Mouse (Mus musculus) MEL (cell line): ENCODE measurements around the gene Comt. TPM values are rescaled to one million over a fixed set of nuclear protein-coding genes. Genes with fewer than 3 reads are reported as not detected.

Experiments used
- DNase-seq: peaks from one replicate; pipeline ENCODE4 v3.0.0; 2011; ENCODE audit warnings: low read depth, low spot score
- H3K27ac ChIP-seq: 2 replicates; pipeline ENCODE4 v1.5.1; 2012; ENCODE audit warnings: low read depth, mild to moderate bottlenecking, control low read depth, low read length, moderate library complexity; ENCODE audit not compliant: control insufficient read depth
- H3K27me3 ChIP-seq, 2 experiments: fragments of 150-350 bp in 1 of 2; sonication (generic) in 1 of 2; 2 replicates each; pipeline ENCODE4 v1.6.1; 2012; ENCODE audit warnings: low read length in 2 of 2, mild to moderate bottlenecking in 2 of 2, improper control_type of control experiment in 1 of 2, moderate library complexity in 1 of 2; ENCODE audit not compliant: insufficient read depth in 2 of 2, control insufficient read depth in 1 of 2
- H3K36me3 ChIP-seq, 2 experiments: 2 replicates each; pipeline ENCODE4 v1.6.1; 2012 to 2014; ENCODE audit warnings: low read length in 2 of 2, improper control_type of control experiment in 1 of 2, inconsistent platforms in 1 of 2, mild to moderate bottlenecking in 1 of 2; ENCODE audit not compliant: insufficient read depth in 2 of 2, control insufficient read depth in 1 of 2
- H3K4me1 ChIP-seq, 2 experiments: fragments of 150-350 bp in 1 of 2; sonication (generic) in 1 of 2; 2 replicates each; pipeline ENCODE4 v1.6.1; 2012; ENCODE audit warnings: low read length in 2 of 2, improper control_type of control experiment in 1 of 2, mild to moderate bottlenecking in 1 of 2; ENCODE audit not compliant: insufficient read depth in 2 of 2, control insufficient read depth in 1 of 2
- H3K4me3 ChIP-seq, 2 experiments: fragments of 150-350 bp in 1 of 2; sonication (generic) in 1 of 2; 2 replicates each; pipeline ENCODE4 v1.5.1; 2012; ENCODE audit warnings: low read depth in 2 of 2, low read length in 2 of 2, mild to moderate bottlenecking in 2 of 2, moderate library complexity in 2 of 2, control low read depth in 1 of 2, improper control_type of control experiment in 1 of 2; ENCODE audit not compliant: control insufficient read depth in 1 of 2, insufficient read depth in 1 of 2
- H3K79me2 ChIP-seq: 2 replicates; pipeline ENCODE4 v1.6.1; 2012; ENCODE audit warnings: mild to moderate bottlenecking, low read length, moderate library complexity; ENCODE audit not compliant: control insufficient read depth, poor library complexity, insufficient read depth
- H3K9ac ChIP-seq: 2 replicates; pipeline ENCODE4 v1.6.1; 2012; ENCODE audit warnings: low read depth, mild to moderate bottlenecking, control low read depth, low read length, moderate library complexity; ENCODE audit not compliant: control insufficient read depth, poor library complexity, severe bottlenecking
- H3K9me3 ChIP-seq: fragments of 150-350 bp; sonication (generic); replicated peaks from 2 replicates; pipeline ENCODE4 v1.6.1; 2012; ENCODE audit warnings: mild to moderate bottlenecking, low read length, improper control_type of control experiment, moderate library complexity; ENCODE audit not compliant: insufficient read depth
- CHD2 ChIP-seq: IDR thresholded peaks from 2 replicates; pipeline ENCODE4 v1.6.1; 2011; ENCODE audit warnings: low read length, improper control_type of control experiment
- CTCF ChIP-seq, 3 experiments: IDR thresholded peaks in 2 of 3; conservative IDR thresholded peaks in 1 of 3; 2 replicates each; pipeline ENCODE4 v1.5.1; 2011 to 2012; ENCODE audit warnings: low read length in 3 of 3, low read depth in 2 of 3, mild to moderate bottlenecking in 2 of 3, improper control_type of control experiment in 1 of 3, inconsistent platforms in 1 of 3, mixed read lengths in 1 of 3, moderate library complexity in 1 of 3; ENCODE audit not compliant: control insufficient read depth in 1 of 3, insufficient read depth in 1 of 3, poor library complexity in 1 of 3, severe bottlenecking in 1 of 3
- E2F4 ChIP-seq: IDR thresholded peaks from 2 replicates; pipeline ENCODE4 v1.6.1; 2011; ENCODE audit warnings: low read depth, low read length, improper control_type of control experiment, borderline replicate concordance
- ELF1 ChIP-seq: IDR thresholded peaks from 2 replicates; pipeline ENCODE4 v1.6.1; 2014; ENCODE audit warnings: low read depth, mild to moderate bottlenecking, inconsistent platforms, low read length, improper control_type of control experiment, moderate library complexity
- EP300 ChIP-seq, 2 experiments: IDR thresholded peaks; 2 replicates each; pipeline ENCODE4 v1.6.1; 2011; ENCODE audit warnings: improper control_type of control experiment in 2 of 2, low read length in 2 of 2, low read depth in 1 of 2, mild to moderate bottlenecking in 1 of 2
- ETS1 ChIP-seq: IDR thresholded peaks from 2 replicates; pipeline ENCODE4 v1.6.1; 2012; ENCODE audit warnings: low read depth, mild to moderate bottlenecking, inconsistent platforms, low read length, improper control_type of control experiment, moderate library complexity
- GABPA ChIP-seq: IDR thresholded peaks from 2 replicates; pipeline ENCODE4 v1.6.1; 2012; ENCODE audit warnings: low read depth, mild to moderate bottlenecking, inconsistent platforms, low read length, improper control_type of control experiment, moderate library complexity
- GATA1 ChIP-seq: IDR thresholded peaks from 2 replicates; pipeline ENCODE4 v1.6.1; 2011; ENCODE audit warnings: low read depth, low read length, improper control_type of control experiment
- JUND ChIP-seq: IDR thresholded peaks from 2 replicates; pipeline ENCODE4 v1.6.1; 2011; ENCODE audit warnings: low read depth, mild to moderate bottlenecking, improper control_type of control experiment, low read length
- KAT2A ChIP-seq: conservative IDR thresholded peaks from 2 replicates; pipeline ENCODE4 v1.6.1; 2012; ENCODE audit warnings: low read depth, low read length, improper control_type of control experiment, inconsistent platforms
- MAX ChIP-seq: IDR thresholded peaks from 2 replicates; pipeline ENCODE4 v1.6.1; 2011; ENCODE audit warnings: low read length, improper control_type of control experiment
- MAZ ChIP-seq: IDR thresholded peaks from 2 replicates; pipeline ENCODE4 v1.6.1; 2012; ENCODE audit warnings: low read depth, mild to moderate bottlenecking, inconsistent platforms, low read length, improper control_type of control experiment
- MEF2A ChIP-seq: IDR thresholded peaks from 2 replicates; pipeline ENCODE4 v1.6.1; 2014; ENCODE audit warnings: low read depth, mild to moderate bottlenecking, inconsistent platforms, low read length, improper control_type of control experiment; ENCODE audit not compliant: poor library complexity, insufficient replicate concordance, severe bottlenecking; ENCODE audit errors: extremely low read depth
- MXI1 ChIP-seq: IDR thresholded peaks from 2 replicates; pipeline ENCODE4 v1.6.1; 2011; ENCODE audit warnings: mild to moderate bottlenecking, low read depth, low read length, improper control_type of control experiment
- MYC ChIP-seq: IDR thresholded peaks from 2 replicates; pipeline ENCODE4 v1.6.1; 2011; ENCODE audit warnings: low read depth, mild to moderate bottlenecking, low read length, improper control_type of control experiment, moderate library complexity
- NRF1 ChIP-seq: IDR thresholded peaks from 2 replicates; pipeline ENCODE4 v1.6.1; 2014; ENCODE audit warnings: low read depth, mild to moderate bottlenecking, inconsistent platforms, low read length, improper control_type of control experiment, moderate library complexity; ENCODE audit not compliant: poor library complexity, insufficient read depth, severe bottlenecking
- POLR2AphosphoS2 ChIP-seq: IDR thresholded peaks from 2 replicates; pipeline ENCODE4 v1.6.1; 2011; ENCODE audit warnings: low read length, improper control_type of control experiment
- POLR2AphosphoS5 ChIP-seq: IDR thresholded peaks from 2 replicates; pipeline ENCODE4 v1.6.1; 2012; ENCODE audit warnings: low read depth, borderline replicate concordance, mild to moderate bottlenecking, inconsistent platforms, low read length, moderate library complexity, mixed read lengths
- RCOR1 ChIP-seq: IDR thresholded peaks from 2 replicates; pipeline ENCODE4 v1.6.1; 2012; ENCODE audit warnings: low read depth, mild to moderate bottlenecking, inconsistent platforms, low read length, improper control_type of control experiment
- SIN3A ChIP-seq: IDR thresholded peaks from 2 replicates; pipeline ENCODE4 v1.6.1; 2012; ENCODE audit warnings: low read length, improper control_type of control experiment, inconsistent platforms
- SMC3 ChIP-seq: IDR thresholded peaks from 2 replicates; pipeline ENCODE4 v1.6.1; 2011; ENCODE audit warnings: low read depth, low read length, improper control_type of control experiment
- TAL1 ChIP-seq: IDR thresholded peaks from 2 replicates; pipeline ENCODE4 v1.6.1; 2012; ENCODE audit warnings: mild to moderate bottlenecking, inconsistent platforms, low read length, moderate library complexity, mixed read lengths
- TCF12 ChIP-seq: IDR thresholded peaks from 2 replicates; pipeline ENCODE4 v1.6.1; 2014; ENCODE audit warnings: low read depth, mild to moderate bottlenecking, inconsistent platforms, low read length, improper control_type of control experiment, moderate library complexity
- UBTF ChIP-seq: IDR thresholded peaks from 2 replicates; pipeline ENCODE4 v1.6.1; 2012; ENCODE audit warnings: low read depth, mild to moderate bottlenecking, inconsistent platforms, low read length, improper control_type of control experiment, moderate library complexity, borderline replicate concordance; ENCODE audit not compliant: insufficient read depth
- USF1 ChIP-seq: IDR thresholded peaks from 2 replicates; pipeline ENCODE4 v1.6.1; 2014; ENCODE audit warnings: low read depth, mild to moderate bottlenecking, inconsistent platforms, low read length, improper control_type of control experiment, moderate library complexity
- ZKSCAN1 ChIP-seq: IDR thresholded peaks from 2 replicates; pipeline ENCODE4 v1.6.1; 2012; ENCODE audit warnings: low read depth, mild to moderate bottlenecking, inconsistent platforms, low read length, improper control_type of control experiment, moderate library complexity
- polyA plus RNA-seq, 2 experiments: library from polyadenylated mRNA; stranded (reverse) in 1 of 2; unstranded in 1 of 2; fragments of >175 nt in 1 of 2; fragments of >200 nt in 1 of 2; gene quantifications; 2 replicates each; pipeline versions ENCODE4 v1.2.1 to v1.2.4; 2012; ENCODE audit warnings: low replicate concordance in 2 of 2, low read depth in 1 of 2; ENCODE audit not compliant: insufficient read length in 2 of 2, insufficient read depth in 1 of 2, missing spikeins in 1 of 2
- total RNA-seq: library from RNA; depleted of rRNA; stranded (reverse); fragments of 300-350 nt; gene quantifications from 2 replicates; pipeline ENCODE4 v1.2.3, GENCODE M21; 2012

Comt gene
- total and polyA plus RNA-seq, 3 experiments: 62.5 to 71.8 TPM; not detected in 1

DNA sequence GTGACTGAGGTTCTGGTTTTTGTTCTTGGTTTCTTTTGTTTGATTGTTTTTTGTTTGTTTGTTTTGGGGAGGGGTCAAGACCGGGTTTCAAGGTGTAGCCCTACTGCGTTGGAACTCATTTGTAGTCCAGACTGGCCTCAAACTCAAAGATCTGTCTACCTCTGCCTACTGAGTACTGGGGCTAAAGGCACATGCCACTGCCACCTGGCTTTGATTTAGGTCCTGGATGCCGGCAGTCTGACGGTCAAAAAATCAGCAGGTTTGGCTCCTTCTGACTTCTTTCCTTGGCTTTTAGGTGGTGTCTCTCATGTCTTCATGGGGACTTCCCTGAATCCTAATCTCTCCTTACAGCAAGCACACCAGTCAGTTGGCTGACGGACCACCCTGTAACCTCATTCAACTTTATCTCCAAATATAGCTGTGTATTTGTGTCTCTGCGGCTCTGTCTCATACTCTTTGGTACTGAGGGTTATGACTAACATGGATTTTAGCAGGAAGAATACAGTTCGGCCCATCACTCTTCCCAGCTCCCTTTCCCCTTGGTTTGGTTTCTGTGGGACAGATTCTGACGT, 4.1 kb upstream of the Comt start:
- Histone ChIP-seq H3K27me3 (no peaks in the 10 kb centered on the region), H3K36me3 (peaks cover 0 to 39% of the 10 kb centered on the region in 2 experiments; a peak in 3 of 4 replicates), H3K4me1 (peaks cover 35 to 38% of the 10 kb centered on the region in 2 experiments), H3K79me2 (peaks cover 22% of the 10 kb centered on the region), H3K27ac (peak overlapping the region; percentile 41), H3K4me3 (no peak overlapping the region; a peak in 1 of 4 replicates), H3K9me3 (no peaks in the 10 kb centered on the region), H3K9ac (no peak overlapping the region)
- peak; percentile 70 for DNase-seq
- TF ChIP-seq NRF1 (no peak), POLR2AphosphoS5 (no peak), KAT2A (no peak), SMC3 (no peak), ELF1 (no peak), TAL1 (peak; percentile 58), UBTF (no peak), EP300 (IDR thresholded peaks at IDR 0.05; ENCODE audit: low read depth in 1 of 2, low read length in 2 of 2) (peak; percentile 70 to 83), USF1 (no peak), SIN3A (peak; percentile 56), TCF12 (peak; percentile 60), ZKSCAN1 (no peak), ETS1 (0 out of 2 replicates have a peak, but pooled peaks have one; percentile 45), MYC (no peak), RCOR1 (no peak; the same call in 1 of the 2 replicates), GATA1 (peak; percentile 43; the same call in 1 of the 2 replicates), MAX (no peak), MEF2A (no peak), E2F4 (no peak), GABPA (no peak), CHD2 (no peak), CTCF (IDR thresholded peaks at IDR 0.05 in 2 of 3, conservative IDR thresholded peaks at IDR 0.05 in 1 of 3; ENCODE audit: control insufficient read depth in 1 of 3, insufficient read depth in 1 of 3, low read depth in 2 of 3, low read length in 3 of 3, poor library complexity in 1 of 3, severe bottlenecking in 1 of 3) (no peak), JUND (no peak), MAZ (no peak), POLR2AphosphoS2 (no peak), MXI1 (0 out of 2 replicates have a peak, but pooled peaks have one; percentile 46)
